Mouse (Mus musculus): ENCODE data around the gene Pagr1b. TPM values are rescaled to one million over a fixed set of nuclear protein-coding genes. Genes with fewer than 3 reads are reported as not detected.

The Pagr1b gene
- polyA plus RNA-seq, 1 experiment from 2014 or later: not detected

DNA sequence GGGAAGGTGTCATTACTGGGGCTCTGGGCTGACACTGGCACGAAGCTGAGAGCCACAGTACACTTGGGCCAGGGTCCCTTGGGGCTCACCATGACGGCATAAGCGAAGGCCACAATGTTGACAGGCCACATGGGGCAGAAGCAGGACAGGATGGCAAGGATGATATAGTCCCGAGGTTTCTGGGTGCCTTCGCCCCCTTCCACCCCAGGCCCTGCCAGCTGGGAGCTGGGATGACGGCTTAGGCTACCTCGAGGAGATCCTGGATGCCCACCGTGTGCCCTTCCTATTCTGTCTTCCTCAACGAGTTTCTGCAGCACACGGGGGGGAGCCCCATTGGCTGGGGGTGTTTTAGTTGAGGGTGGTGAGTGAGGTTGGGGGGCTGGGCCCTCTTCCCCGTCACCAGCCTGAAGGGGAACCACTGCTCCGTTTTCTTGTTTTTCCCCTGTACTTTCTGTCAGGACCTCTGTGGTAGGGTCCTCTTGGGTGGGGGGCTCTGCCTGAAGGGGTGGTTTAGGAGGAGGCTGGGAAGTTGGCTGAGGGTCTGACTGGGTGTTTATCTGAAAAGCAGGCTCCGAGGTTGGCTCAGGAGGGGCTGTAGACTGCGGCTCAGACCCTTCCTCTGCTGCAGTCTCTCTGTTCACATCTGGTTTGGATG is 3.1 kb upstream of the Pagr1b start:
- no peak overlapping the region for H3K27ac ChIP-seq (replicated peaks in 1 of 2; ENCODE audit: control insufficient read depth in 1 of 2, insufficient read depth in 1 of 2, low read depth in 2 of 2, low read length in 2 of 2)
- no peak overlapping the region; the same call in 1 of the 2 replicates for H3K9ac ChIP-seq (ENCODE audit: low read length)
- H3K27me3 ChIP-seq (ENCODE audit: control insufficient read depth, insufficient read depth, low read length): no peaks in the 10 kb centered on the region
- H3K36me3 ChIP-seq (ENCODE audit: control insufficient read depth, insufficient read depth, low read length): peaks cover 41% of the 10 kb centered on the region
- WGBS: 80% methylated on average over 14 of the region's 14 CpGs
- no peak overlapping the region for H3K4me2 ChIP-seq (ENCODE audit: low read length)
- peaks cover 32 to 68% of the 10 kb centered on the region in 2 experiments for H3K4me1 ChIP-seq (ENCODE audit: control insufficient read depth in 2 of 2, insufficient read depth in 2 of 2, low read length in 2 of 2)
- no peak for ATAC-seq (ENCODE audit: insufficient number of reproducible peaks, insufficient read depth, low FRiP score, low read depth)
- H3K4me3 ChIP-seq (ENCODE audit: control insufficient read depth in 1 of 2, insufficient read depth in 1 of 2, low read depth in 1 of 2, low read length in 2 of 2): no peak overlapping the region
- H3K9me3 ChIP-seq (ENCODE audit: control insufficient read depth, low read length): no peaks in the 10 kb centered on the region

DNA sequence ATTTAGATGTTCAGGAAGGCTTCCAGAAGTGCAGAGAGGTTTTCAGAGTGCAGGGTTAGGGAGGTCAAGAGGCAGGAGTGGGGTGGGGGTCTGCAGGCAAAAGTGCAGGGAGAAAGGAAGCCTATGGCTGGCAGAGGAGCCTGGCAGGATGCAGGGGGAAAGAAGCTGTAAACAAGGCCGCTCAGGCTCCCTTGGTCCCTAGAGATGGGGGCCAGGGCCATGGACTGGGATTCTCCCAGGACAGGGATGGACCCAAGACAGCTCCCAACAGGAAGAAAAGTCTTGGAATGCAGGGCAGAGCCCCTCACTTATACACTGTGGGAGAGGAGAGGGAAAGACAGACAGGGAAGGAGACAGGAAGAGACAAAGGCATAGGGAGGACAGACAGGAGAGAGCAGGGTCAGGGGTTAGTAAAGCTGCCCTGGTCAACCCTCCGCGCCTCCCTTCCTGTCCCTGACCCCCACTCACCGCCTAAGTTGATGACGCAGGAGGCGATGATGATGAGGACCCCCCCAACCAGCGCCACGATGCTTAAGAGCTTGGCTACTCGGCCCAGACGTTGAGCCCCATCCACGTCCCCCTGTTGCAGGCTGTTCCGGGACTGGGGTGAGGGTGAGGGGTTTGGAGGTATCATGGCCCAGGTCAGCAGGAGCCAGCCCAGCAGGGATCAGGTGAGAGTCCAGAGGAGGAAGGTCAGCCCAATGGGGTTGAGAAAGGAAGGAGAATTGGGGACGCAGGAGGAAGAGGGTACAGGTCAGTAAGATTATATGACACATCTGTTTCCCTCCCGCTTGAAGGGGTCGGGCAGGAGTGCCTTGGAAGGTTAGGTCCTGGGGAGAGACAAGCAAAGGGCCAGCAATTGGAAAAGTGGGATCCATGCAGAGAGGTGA is 2.4 kb upstream of the Pagr1b start:
- H3K9me3 ChIP-seq (ENCODE audit: control insufficient read depth, low read length): no peaks in the 10 kb centered on the region
- H3K27ac ChIP-seq (replicated peaks in 1 of 2; ENCODE audit: control insufficient read depth in 1 of 2, insufficient read depth in 1 of 2, low read depth in 2 of 2, low read length in 2 of 2): no peak overlapping the region
- no peak overlapping the region for H3K4me3 ChIP-seq (ENCODE audit: control insufficient read depth in 1 of 2, insufficient read depth in 1 of 2, low read depth in 1 of 2, low read length in 2 of 2)
- H3K27me3 ChIP-seq (ENCODE audit: control insufficient read depth, insufficient read depth, low read length): no peaks in the 10 kb centered on the region
- ATAC-seq (ENCODE audit: insufficient number of reproducible peaks, insufficient read depth, low FRiP score, low read depth): no peak
- H3K4me2 ChIP-seq (ENCODE audit: low read length): no peak overlapping the region
- peaks cover 34% of the 10 kb centered on the region for H3K36me3 ChIP-seq (ENCODE audit: control insufficient read depth, insufficient read depth, low read length)
- 72% methylated on average over 15 of the region's 15 CpGs for WGBS
- peaks cover 27 to 65% of the 10 kb centered on the region in 2 experiments for H3K4me1 ChIP-seq (ENCODE audit: control insufficient read depth in 2 of 2, insufficient read depth in 2 of 2, low read length in 2 of 2)
- H3K9ac ChIP-seq (ENCODE audit: low read length): no peak overlapping the region; the same call in 1 of the 2 replicates

GRCm38 (mm10) chr7:127017950-127018345 is 1.7 kb upstream of the Pagr1b start:
- Histone ChIP-seq H3K4me1 (ENCODE audit: control insufficient read depth in 2 of 2, insufficient read depth in 2 of 2, low read length in 2 of 2) (peaks cover 27 to 62% of the 10 kb centered on the region in 2 experiments), H3K4me3 (ENCODE audit: control insufficient read depth in 1 of 2, insufficient read depth in 1 of 2, low read depth in 1 of 2, low read length in 2 of 2) (no peak overlapping the region), H3K9ac (ENCODE audit: low read length) (peak overlapping the region; percentile 25; the same call in 1 of the 2 replicates), H3K36me3 (ENCODE audit: control insufficient read depth, insufficient read depth, low read length) (peaks cover 34% of the 10 kb centered on the region), H3K9me3 (ENCODE audit: control insufficient read depth, low read length) (no peaks in the 10 kb centered on the region), H3K27me3 (ENCODE audit: control insufficient read depth, insufficient read depth, low read length) (no peaks in the 10 kb centered on the region), H3K4me2 (ENCODE audit: low read length) (no peak overlapping the region), H3K27ac (replicated peaks in 1 of 2; ENCODE audit: control insufficient read depth in 1 of 2, insufficient read depth in 1 of 2, low read depth in 2 of 2, low read length in 2 of 2) (no peak overlapping the region)
- WGBS: 47% methylated on average over 6 of the region's 6 CpGs
- no peak for ATAC-seq (ENCODE audit: insufficient number of reproducible peaks, insufficient read depth, low FRiP score, low read depth)

DNA sequence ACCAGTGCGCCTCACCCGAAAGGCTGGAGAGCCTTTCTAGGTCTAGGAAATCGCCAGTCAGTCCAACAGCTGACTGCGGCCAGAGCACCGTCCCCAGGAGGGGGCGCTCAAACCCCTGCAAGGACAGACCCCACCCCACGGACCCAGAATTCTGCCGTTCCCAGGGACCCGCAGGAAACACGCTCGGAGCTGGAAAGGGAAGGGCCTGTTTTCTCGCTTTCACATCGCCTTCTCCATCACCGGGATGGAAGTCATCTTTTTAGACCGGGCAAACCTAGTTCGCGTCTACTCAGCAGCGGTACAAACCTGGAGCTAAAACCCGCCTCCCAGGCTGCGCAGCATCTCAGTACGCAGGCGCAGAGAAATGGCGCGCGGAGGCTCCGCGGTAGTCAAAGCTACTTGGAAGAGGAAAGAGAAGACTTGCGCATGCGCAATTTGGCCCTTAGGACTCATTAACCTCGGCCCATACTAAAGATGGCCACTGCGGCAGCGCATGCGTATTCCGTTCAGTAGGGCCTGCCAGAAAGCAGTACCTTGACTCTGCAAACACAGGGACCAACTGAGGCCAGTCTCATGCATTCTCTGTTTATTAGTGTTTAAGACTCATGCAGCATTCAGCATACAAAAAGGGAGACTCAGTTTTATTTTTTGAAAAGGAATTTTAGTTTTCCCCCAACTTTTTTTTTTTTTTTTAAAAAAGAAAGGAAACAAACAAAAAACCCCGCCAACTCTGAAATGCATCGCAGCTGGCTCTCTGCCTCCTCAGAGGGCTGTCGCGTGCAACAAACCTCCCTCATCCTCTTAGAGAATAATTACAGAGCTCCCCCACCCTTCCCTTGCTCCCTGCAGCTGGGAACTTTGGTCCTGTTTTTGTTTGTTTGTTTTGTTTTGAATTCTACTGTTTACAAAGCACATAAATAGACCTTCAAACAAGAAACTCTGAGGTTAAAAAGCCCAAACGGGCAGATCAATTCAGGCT is 976 bp upstream of the Pagr1b start, which contains the start of gene Pagr1a:
Gene Pagr1a, minus strand, starts transcription at position 382 of the 979 bp plus-strand sequence.
- peak within 1 kb of the TSS; percentile 81 to 94 for H3K4me3 ChIP-seq (ENCODE audit: control insufficient read depth in 1 of 2, insufficient read depth in 1 of 2, low read depth in 1 of 2, low read length in 2 of 2)
- H3K4me2 ChIP-seq (ENCODE audit: low read length): peak within 1 kb of the TSS; percentile 81
- peak within 1 kb of the TSS; percentile 94 to 98 for H3K27ac ChIP-seq (replicated peaks in 1 of 2; ENCODE audit: control insufficient read depth in 1 of 2, insufficient read depth in 1 of 2, low read depth in 2 of 2, low read length in 2 of 2)
- peaks cover 34% of the 10 kb centered on the region for H3K36me3 ChIP-seq (ENCODE audit: control insufficient read depth, insufficient read depth, low read length)
- H3K9ac ChIP-seq (ENCODE audit: low read length): peak within 1 kb of the TSS; percentile 94
- ATAC-seq (ENCODE audit: insufficient number of reproducible peaks, insufficient read depth, low FRiP score, low read depth): peak; percentile 75
- H3K27me3 ChIP-seq (ENCODE audit: control insufficient read depth, insufficient read depth, low read length): no peaks in the 10 kb centered on the region
- no peaks in the 10 kb centered on the region for H3K9me3 ChIP-seq (ENCODE audit: control insufficient read depth, low read length)
- 5% methylated on average over 39 of the region's 39 CpGs for WGBS
- H3K4me1 ChIP-seq (ENCODE audit: control insufficient read depth in 2 of 2, insufficient read depth in 2 of 2, low read length in 2 of 2): peaks cover 27 to 55% of the 10 kb centered on the region in 2 experiments

GRCm38 (mm10) chr7:127016486-127016938 is 228 bp upstream of the Pagr1b start:
- peak overlapping the region; percentile 94 for H3K9ac ChIP-seq (ENCODE audit: low read length)
- peak overlapping the region; percentile 81 to 94 for H3K4me3 ChIP-seq (ENCODE audit: control insufficient read depth in 1 of 2, insufficient read depth in 1 of 2, low read depth in 1 of 2, low read length in 2 of 2)
- peaks cover 26 to 47% of the 10 kb centered on the region in 2 experiments for H3K4me1 ChIP-seq (ENCODE audit: control insufficient read depth in 2 of 2, insufficient read depth in 2 of 2, low read length in 2 of 2)
- H3K9me3 ChIP-seq (ENCODE audit: control insufficient read depth, low read length): no peaks in the 10 kb centered on the region
- peak overlapping the region; percentile 81 for H3K4me2 ChIP-seq (ENCODE audit: low read length)
- peaks cover 31% of the 10 kb centered on the region for H3K36me3 ChIP-seq (ENCODE audit: control insufficient read depth, insufficient read depth, low read length)
- 1% methylated on average over 22 of the region's 22 CpGs for WGBS
- H3K27me3 ChIP-seq (ENCODE audit: control insufficient read depth, insufficient read depth, low read length): no peaks in the 10 kb centered on the region
- peak; percentile 55 for ATAC-seq (ENCODE audit: insufficient number of reproducible peaks, insufficient read depth, low FRiP score, low read depth)
- peak overlapping the region; percentile 94 to 98 for H3K27ac ChIP-seq (replicated peaks in 1 of 2; ENCODE audit: control insufficient read depth in 1 of 2, insufficient read depth in 1 of 2, low read depth in 2 of 2, low read length in 2 of 2)

DNA sequence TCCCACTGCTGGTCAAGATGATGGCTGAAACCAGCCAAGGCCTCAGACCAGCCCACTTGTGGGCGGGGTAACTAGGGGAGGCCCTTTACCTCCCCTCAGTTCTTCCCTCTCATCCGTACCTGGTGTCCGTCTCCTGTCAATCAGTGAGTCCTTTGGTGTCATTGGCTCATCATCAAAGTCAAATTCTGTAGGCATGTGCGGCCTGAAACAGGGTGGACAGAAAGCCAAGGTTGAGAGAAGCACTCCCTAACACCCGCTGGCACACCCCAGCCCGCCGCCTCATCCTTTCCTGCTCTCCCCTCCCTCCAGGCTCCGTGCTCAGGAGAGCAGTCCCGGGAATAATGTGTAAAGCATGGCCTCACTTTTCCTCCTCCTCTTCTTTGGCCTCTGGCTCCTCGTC is 203 bp downstream of the Pagr1b start:
- Histone ChIP-seq H3K4me2 (ENCODE audit: low read length) (peak overlapping the region; percentile 81), H3K27me3 (ENCODE audit: control insufficient read depth, insufficient read depth, low read length) (no peaks in the 10 kb centered on the region), H3K9me3 (ENCODE audit: control insufficient read depth, low read length) (no peaks in the 10 kb centered on the region), H3K4me1 (ENCODE audit: control insufficient read depth in 2 of 2, insufficient read depth in 2 of 2, low read length in 2 of 2) (peaks cover 22 to 43% of the 10 kb centered on the region in 2 experiments), H3K4me3 (ENCODE audit: control insufficient read depth in 1 of 2, insufficient read depth in 1 of 2, low read depth in 1 of 2, low read length in 2 of 2) (peak overlapping the region; percentile 81 to 94), H3K9ac (ENCODE audit: low read length) (peak overlapping the region; percentile 94), H3K36me3 (ENCODE audit: control insufficient read depth, insufficient read depth, low read length) (peaks cover 31% of the 10 kb centered on the region), H3K27ac (replicated peaks in 1 of 2; ENCODE audit: control insufficient read depth in 1 of 2, insufficient read depth in 1 of 2, low read depth in 2 of 2, low read length in 2 of 2) (peak overlapping the region; percentile 94 to 98)
- 3% methylated on average over 10 of the region's 10 CpGs for WGBS
- ATAC-seq (ENCODE audit: insufficient number of reproducible peaks, insufficient read depth, low FRiP score, low read depth): peak; percentile 16; the same call in 1 of the 2 replicates

Measured in heart, embryonic 14.5 days (tissue).